Mouse (Mus musculus) testis, adult 2 months (tissue): ENCODE data around the gene Rasgef1c.

Source experiments
- CTCF ChIP-seq: fragments of 200-500 bp; IDR thresholded peaks from 2 replicates; pipeline ENCODE4 v1.5.1; 2012; ENCODE audit warnings: low read depth, mild to moderate bottlenecking, inconsistent platforms, low read length, moderate library complexity; ENCODE audit not compliant: control insufficient read depth, insufficient read depth, insufficient replicate concordance
- POLR2A ChIP-seq: fragments of 200-500 bp; IDR thresholded peaks from 2 replicates; pipeline ENCODE4 v1.6.1; 2012; ENCODE audit warnings: low read depth, mild to moderate bottlenecking, inconsistent platforms, low read length, moderate library complexity; ENCODE audit not compliant: control insufficient read depth

DNA sequence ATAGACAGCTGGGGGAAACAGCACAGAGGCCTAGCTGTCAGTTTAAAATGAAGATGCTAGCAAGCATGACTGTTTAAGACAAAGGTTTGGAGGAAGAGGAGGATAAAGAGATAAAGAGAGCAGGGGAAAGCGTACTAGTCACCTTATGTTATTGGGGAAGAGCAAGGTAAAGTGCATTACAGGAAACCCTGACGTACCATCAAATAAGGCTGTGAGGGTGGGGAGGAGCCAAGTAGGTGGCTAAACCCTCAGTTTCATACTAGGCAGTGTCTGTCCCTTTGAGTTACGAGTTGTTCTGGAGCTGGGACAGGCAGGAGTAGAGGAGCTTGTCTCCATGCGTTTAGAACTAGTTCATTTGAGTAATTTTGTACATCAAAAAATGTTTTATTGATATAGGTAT, 40.5 kb upstream of the Rasgef1c start:
- TF ChIP-seq CTCF (no peak), POLR2A (no peak)
